Mouse (Mus musculus) forebrain, embryonic 10.5 days (tissue): ENCODE measurements around the gene Oas1e. TPM values are rescaled to one million over a fixed set of nuclear protein-coding genes. Genes with fewer than 3 reads are reported as not detected.

ENCODE experiments used
- DNase-seq: peaks from one replicate; pipeline ENCODE4 v3.0.0-alpha.2; 2017; ENCODE audit warnings: low spot score; ENCODE audit errors: extremely low spot score
- H3K27ac ChIP-seq: fragments of 300-500 bp; sonication (generic); 2 replicates; pipeline ENCODE4 v1.5.1; 2016; ENCODE audit warnings: mild to moderate bottlenecking
- H3K27me3 ChIP-seq: fragments of 300-500 bp; sonication (generic); 2 replicates; pipeline ENCODE4 v1.6.1; 2016; ENCODE audit warnings: mild to moderate bottlenecking; ENCODE audit not compliant: poor library complexity, severe bottlenecking
- H3K36me3 ChIP-seq: fragments of 300-500 bp; sonication (generic); replicated peaks from 2 replicates; pipeline ENCODE4 v1.6.1; 2016; ENCODE audit warnings: mild to moderate bottlenecking, moderate library complexity
- H3K4me1 ChIP-seq: fragments of 300-500 bp; sonication (generic); 2 replicates; pipeline ENCODE4 v1.6.1; 2016
- H3K4me3 ChIP-seq: fragments of 300-500 bp; sonication (generic); 2 replicates; pipeline ENCODE4 v1.5.1; 2016; ENCODE audit warnings: mild to moderate bottlenecking, moderate library complexity
- H3K9me3 ChIP-seq: fragments of 300-500 bp; sonication (generic); 2 replicates; pipeline ENCODE4 v1.6.1; 2016; ENCODE audit warnings: mild to moderate bottlenecking, moderate library complexity
- WGBS: fragments of 180-500 bp; shearing (Covaris S2); methylation state at CpG from one replicate; pipeline ENCODE4 v1.1.7; 2016; 5-methylcytosine and 5-hydroxymethylcytosine counted together
- polyA plus RNA-seq: library from polyadenylated mRNA; unstranded; fragments of >200 nt; fragmentation: Nextera tagmentation; extraction: Ambion mirVana; gene quantifications from 2 replicates; pipeline ENCODE4 v1.2.1, GENCODE M21; 2016

Gene Oas1e
- polyA plus RNA-seq, 1 experiment from 2014 or later: not detected

GRCm38 (mm10) chr5:120761901-120762300, 33.4 kb downstream of the Oas1e start:
- H3K36me3 ChIP-seq: no peaks in the 10 kb centered on the region
- no peaks in the 10 kb centered on the region for H3K27me3 ChIP-seq
- H3K9me3 ChIP-seq: no peaks in the 10 kb centered on the region
- H3K27ac ChIP-seq: no peak overlapping the region
- peaks cover 10% of the 10 kb centered on the region; the same call in 1 of the 2 replicates for H3K4me1 ChIP-seq
- 18% methylated on average over 6 of the region's 6 CpGs for WGBS
- no peak for DNase-seq
- no peak overlapping the region; the same call in 1 of the 2 replicates for H3K4me3 ChIP-seq

GRCm38 (mm10) chr5:120754215-120754614, 41.1 kb downstream of the Oas1e start:
- Histone ChIP-seq H3K4me1 (no peaks in the 10 kb centered on the region), H3K36me3 (no peaks in the 10 kb centered on the region), H3K27me3 (no peaks in the 10 kb centered on the region), H3K4me3 (no peak overlapping the region), H3K27ac (no peak overlapping the region), H3K9me3 (no peaks in the 10 kb centered on the region)
- DNase-seq: no peak
- WGBS: 95% methylated on average over 4 of the region's 4 CpGs

DNA sequence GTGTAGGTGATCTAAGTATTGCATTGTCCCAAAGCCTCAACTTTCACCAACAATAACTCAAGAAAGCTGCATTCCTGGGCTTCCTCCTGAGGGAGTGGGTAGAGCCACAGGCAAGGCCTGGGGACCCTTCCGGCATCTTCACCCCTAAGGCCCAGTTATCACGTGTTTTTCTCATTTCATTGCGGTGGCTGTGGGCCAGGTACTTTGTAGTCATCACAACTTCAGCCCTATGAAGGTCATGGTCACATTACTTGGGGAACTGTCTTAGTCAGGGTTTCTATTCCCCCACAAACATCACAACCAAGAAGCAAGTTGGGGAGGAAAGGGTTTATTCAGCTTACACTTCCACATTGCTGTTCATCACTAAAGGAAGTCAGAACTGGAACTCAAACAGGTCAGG, 42.5 kb downstream of the Oas1e start:
- Histone ChIP-seq H3K9me3 (no peaks in the 10 kb centered on the region), H3K27ac (no peak overlapping the region), H3K27me3 (no peaks in the 10 kb centered on the region), H3K36me3 (no peaks in the 10 kb centered on the region), H3K4me3 (no peak overlapping the region), H3K4me1 (no peaks in the 10 kb centered on the region)
- WGBS: 83% methylated on average over 3 of the region's 3 CpGs
- DNase-seq: no peak

DNA sequence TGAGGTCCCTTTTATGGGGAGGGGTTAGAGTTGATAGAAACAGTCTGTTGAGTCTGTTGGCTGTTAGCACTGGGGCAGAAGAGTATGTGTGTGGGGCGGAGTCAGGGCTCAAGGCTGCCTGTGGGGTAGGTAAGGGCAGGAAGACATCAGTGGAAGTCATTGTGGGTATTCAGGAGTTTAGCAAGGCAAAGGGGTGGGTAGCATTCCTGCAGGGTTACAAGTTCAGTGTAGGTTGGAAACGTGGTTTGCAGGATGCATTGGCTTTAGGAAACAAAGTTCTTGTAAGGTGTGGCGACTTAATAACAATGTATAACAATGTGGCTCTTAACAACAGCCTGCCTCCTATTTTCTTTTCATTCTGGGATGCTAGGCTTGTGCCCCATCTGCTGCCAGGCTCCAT, 44.1 kb downstream of the Oas1e start:
- 75% methylated on average over 3 of the region's 3 CpGs for WGBS
- H3K36me3 ChIP-seq: no peaks in the 10 kb centered on the region
- H3K27me3 ChIP-seq: no peaks in the 10 kb centered on the region
- no peak overlapping the region for H3K4me3 ChIP-seq
- H3K4me1 ChIP-seq: no peaks in the 10 kb centered on the region
- H3K9me3 ChIP-seq: no peaks in the 10 kb centered on the region
- DNase-seq: no peak
- H3K27ac ChIP-seq: no peak overlapping the region

GRCm38 (mm10) chr5:120749688-120750087, 45.6 kb downstream of the Oas1e start, which contains the start of gene Oas2:
Gene Oas2 (minus strand): TSS chr5:120749853.
- no peaks in the 10 kb centered on the region for H3K4me1 ChIP-seq
- 67% methylated on average over 5 of the region's 5 CpGs for WGBS
- no peaks in the 10 kb centered on the region for H3K9me3 ChIP-seq
- DNase-seq: no peak
- no peak within 1 kb of the TSS for H3K4me3 ChIP-seq
- no peaks in the 10 kb centered on the region for H3K27me3 ChIP-seq
- no peaks in the 10 kb centered on the region for H3K36me3 ChIP-seq
- no peak within 1 kb of the TSS for H3K27ac ChIP-seq

GRCm38 (mm10) chr5:120746451-120746850, 48.9 kb downstream of the Oas1e start:
- Histone ChIP-seq H3K27ac (no peak overlapping the region), H3K4me3 (no peak overlapping the region), H3K27me3 (no peaks in the 10 kb centered on the region), H3K4me1 (no peaks in the 10 kb centered on the region), H3K9me3 (no peaks in the 10 kb centered on the region), H3K36me3 (no peaks in the 10 kb centered on the region)
- 21% methylated on average over 5 of the region's 5 CpGs for WGBS
- DNase-seq: peak; percentile 25

DNA sequence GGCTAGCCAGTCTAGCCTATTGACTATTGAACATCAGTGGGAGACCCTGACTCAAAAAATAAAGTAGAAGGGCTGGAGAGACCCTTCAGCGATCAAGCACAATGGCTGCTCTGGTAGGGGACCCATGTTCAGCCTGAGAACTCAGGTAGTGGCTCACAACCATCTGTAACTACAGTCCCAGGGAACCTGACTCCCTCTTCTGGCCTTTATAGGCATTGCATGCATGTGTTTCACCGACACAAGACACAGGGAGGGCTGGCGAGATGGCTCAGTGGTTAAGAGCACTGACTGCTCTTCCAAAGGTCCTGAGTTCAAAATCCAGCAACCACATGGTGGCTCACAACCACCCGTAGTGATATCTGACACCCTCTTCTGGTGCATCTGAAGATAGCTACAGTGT, 53.2 kb downstream of the Oas1e start:
- H3K36me3 ChIP-seq: no peaks in the 10 kb centered on the region
- no peak overlapping the region for H3K27ac ChIP-seq
- 33% methylated on average over 4 of the region's 4 CpGs for WGBS
- DNase-seq: peak; percentile 33
- H3K9me3 ChIP-seq: no peaks in the 10 kb centered on the region
- H3K4me1 ChIP-seq: no peaks in the 10 kb centered on the region
- no peaks in the 10 kb centered on the region for H3K27me3 ChIP-seq
- no peak overlapping the region for H3K4me3 ChIP-seq

Other genes starting within 250 kb of the Oas1e start
- 10.7 and 11.7 TPM in 2 replicates for gene Tpcn1, start 206.9 kb downstream of the Oas1e start, polyA plus RNA-seq
- 0.37 and 0.84 TPM in 2 replicates for gene Iqcd, start 206.5 kb downstream of the Oas1e start, polyA plus RNA-seq
- gene Rita1, start 182.9 kb downstream of the Oas1e start, polyA plus RNA-seq: 16.5 and 17.8 TPM in 2 replicates
- gene Ddx54, start 182.8 kb downstream of the Oas1e start, polyA plus RNA-seq: 63.3 and 64.1 TPM in 2 replicates
- gene Cfap73, start 161.3 kb downstream of the Oas1e start, polyA plus RNA-seq: not detected in 2 replicates
- 0.21 and 0.24 TPM in 2 replicates for gene Rasal1, start 146.7 kb downstream of the Oas1e start, polyA plus RNA-seq
- gene Dtx1, start 83.6 kb downstream of the Oas1e start, polyA plus RNA-seq: 1.3 and 2.0 TPM in 2 replicates
- 0.11 TPM in 1 of 2 replicates, not detected in the other for gene Oas2, start 45.7 kb downstream of the Oas1e start, polyA plus RNA-seq
- gene Oas3, start 17.9 kb downstream of the Oas1e start, polyA plus RNA-seq: 0.07 and 0.14 TPM in 2 replicates
- gene Oas1c, start 17.0 kb upstream of the Oas1e start, polyA plus RNA-seq: 0.33 and 0.41 TPM in 2 replicates
- not detected in 2 replicates for gene Oas1f, start 51.8 kb upstream of the Oas1e start, polyA plus RNA-seq
- gene Oas1h, start 65.9 kb upstream of the Oas1e start, polyA plus RNA-seq: not detected in 2 replicates
- 0.12 TPM in 1 of 2 replicates, not detected in the other for gene Oas1g, start 92.1 kb upstream of the Oas1e start, polyA plus RNA-seq
- 0.33 and 0.70 TPM in 2 replicates for gene Oas1a, start 112.0 kb upstream of the Oas1e start, polyA plus RNA-seq
- gene Oas1d, start 119.0 kb upstream of the Oas1e start, polyA plus RNA-seq: not detected in 2 replicates
- 0.25 and 0.60 TPM in 2 replicates for gene Rph3a, start 214.6 kb upstream of the Oas1e start, polyA plus RNA-seq